Mouse (Mus musculus) MEL (cell line): ENCODE data around the gene E2f3. TPM values are rescaled to one million over a fixed set of nuclear protein-coding genes. Genes with fewer than 3 reads are reported as not detected.
A peak's percentile ranks its signal among the peaks of the same experiment; 100 is the strongest.

ENCODE experiments used
- DNase-seq: peaks from one replicate; pipeline ENCODE4 v3.0.0; 2011; ENCODE audit warnings: low read depth, low spot score
- H3K27ac ChIP-seq: 2 replicates; pipeline ENCODE4 v1.5.1; 2012; ENCODE audit warnings: low read depth, mild to moderate bottlenecking, control low read depth, low read length, moderate library complexity; ENCODE audit not compliant: control insufficient read depth
- H3K27me3 ChIP-seq, 2 experiments: fragments of 150-350 bp in 1 of 2; sonication (generic) in 1 of 2; 2 replicates each; pipeline ENCODE4 v1.6.1; 2012; ENCODE audit warnings: low read length in 2 of 2, mild to moderate bottlenecking in 2 of 2, improper control_type of control experiment in 1 of 2, moderate library complexity in 1 of 2; ENCODE audit not compliant: insufficient read depth in 2 of 2, control insufficient read depth in 1 of 2
- H3K36me3 ChIP-seq, 2 experiments: 2 replicates each; pipeline ENCODE4 v1.6.1; 2012 to 2014; ENCODE audit warnings: low read length in 2 of 2, improper control_type of control experiment in 1 of 2, inconsistent platforms in 1 of 2, mild to moderate bottlenecking in 1 of 2; ENCODE audit not compliant: insufficient read depth in 2 of 2, control insufficient read depth in 1 of 2
- H3K4me1 ChIP-seq, 2 experiments: fragments of 150-350 bp in 1 of 2; sonication (generic) in 1 of 2; 2 replicates each; pipeline ENCODE4 v1.6.1; 2012; ENCODE audit warnings: low read length in 2 of 2, improper control_type of control experiment in 1 of 2, mild to moderate bottlenecking in 1 of 2; ENCODE audit not compliant: insufficient read depth in 2 of 2, control insufficient read depth in 1 of 2
- H3K4me3 ChIP-seq, 2 experiments: fragments of 150-350 bp in 1 of 2; sonication (generic) in 1 of 2; 2 replicates each; pipeline ENCODE4 v1.5.1; 2012; ENCODE audit warnings: low read depth in 2 of 2, low read length in 2 of 2, mild to moderate bottlenecking in 2 of 2, moderate library complexity in 2 of 2, control low read depth in 1 of 2, improper control_type of control experiment in 1 of 2; ENCODE audit not compliant: control insufficient read depth in 1 of 2, insufficient read depth in 1 of 2
- H3K79me2 ChIP-seq: 2 replicates; pipeline ENCODE4 v1.6.1; 2012; ENCODE audit warnings: mild to moderate bottlenecking, low read length, moderate library complexity; ENCODE audit not compliant: control insufficient read depth, poor library complexity, insufficient read depth
- H3K9ac ChIP-seq: 2 replicates; pipeline ENCODE4 v1.6.1; 2012; ENCODE audit warnings: low read depth, mild to moderate bottlenecking, control low read depth, low read length, moderate library complexity; ENCODE audit not compliant: control insufficient read depth, poor library complexity, severe bottlenecking
- H3K9me3 ChIP-seq: fragments of 150-350 bp; sonication (generic); replicated peaks from 2 replicates; pipeline ENCODE4 v1.6.1; 2012; ENCODE audit warnings: mild to moderate bottlenecking, low read length, improper control_type of control experiment, moderate library complexity; ENCODE audit not compliant: insufficient read depth
- BHLHE40 ChIP-seq: IDR thresholded peaks from 2 replicates; pipeline ENCODE4 v1.6.1; 2012; ENCODE audit warnings: low read depth, mild to moderate bottlenecking, inconsistent platforms, low read length, improper control_type of control experiment, borderline replicate concordance
- CHD1 ChIP-seq: IDR thresholded peaks from 2 replicates; pipeline ENCODE4 v1.6.1; 2012; ENCODE audit warnings: low read depth, mild to moderate bottlenecking, inconsistent platforms, low read length, improper control_type of control experiment
- CHD2 ChIP-seq: IDR thresholded peaks from 2 replicates; pipeline ENCODE4 v1.6.1; 2011; ENCODE audit warnings: low read length, improper control_type of control experiment
- CTCF ChIP-seq, 3 experiments: IDR thresholded peaks in 2 of 3; conservative IDR thresholded peaks in 1 of 3; 2 replicates each; pipeline ENCODE4 v1.5.1; 2011 to 2012; ENCODE audit warnings: low read length in 3 of 3, low read depth in 2 of 3, mild to moderate bottlenecking in 2 of 3, improper control_type of control experiment in 1 of 3, inconsistent platforms in 1 of 3, mixed read lengths in 1 of 3, moderate library complexity in 1 of 3; ENCODE audit not compliant: control insufficient read depth in 1 of 3, insufficient read depth in 1 of 3, poor library complexity in 1 of 3, severe bottlenecking in 1 of 3
- E2F4 ChIP-seq: IDR thresholded peaks from 2 replicates; pipeline ENCODE4 v1.6.1; 2011; ENCODE audit warnings: low read depth, low read length, improper control_type of control experiment, borderline replicate concordance
- ELF1 ChIP-seq: IDR thresholded peaks from 2 replicates; pipeline ENCODE4 v1.6.1; 2014; ENCODE audit warnings: low read depth, mild to moderate bottlenecking, inconsistent platforms, low read length, improper control_type of control experiment, moderate library complexity
- ETS1 ChIP-seq: IDR thresholded peaks from 2 replicates; pipeline ENCODE4 v1.6.1; 2012; ENCODE audit warnings: low read depth, mild to moderate bottlenecking, inconsistent platforms, low read length, improper control_type of control experiment, moderate library complexity
- GABPA ChIP-seq: IDR thresholded peaks from 2 replicates; pipeline ENCODE4 v1.6.1; 2012; ENCODE audit warnings: low read depth, mild to moderate bottlenecking, inconsistent platforms, low read length, improper control_type of control experiment, moderate library complexity
- GATA1 ChIP-seq: IDR thresholded peaks from 2 replicates; pipeline ENCODE4 v1.6.1; 2011; ENCODE audit warnings: low read depth, low read length, improper control_type of control experiment
- HCFC1 ChIP-seq: IDR thresholded peaks from 2 replicates; pipeline ENCODE4 v1.6.1; 2012; ENCODE audit warnings: low read depth, mild to moderate bottlenecking, inconsistent platforms, low read length, improper control_type of control experiment, moderate library complexity
- JUND ChIP-seq: IDR thresholded peaks from 2 replicates; pipeline ENCODE4 v1.6.1; 2011; ENCODE audit warnings: low read depth, mild to moderate bottlenecking, improper control_type of control experiment, low read length
- KAT2A ChIP-seq: conservative IDR thresholded peaks from 2 replicates; pipeline ENCODE4 v1.6.1; 2012; ENCODE audit warnings: low read depth, low read length, improper control_type of control experiment, inconsistent platforms
- MAFK ChIP-seq: IDR thresholded peaks from 2 replicates; pipeline ENCODE4 v1.6.1; 2011; ENCODE audit warnings: low read depth, mild to moderate bottlenecking, low read length, improper control_type of control experiment, borderline replicate concordance
- MAX ChIP-seq: IDR thresholded peaks from 2 replicates; pipeline ENCODE4 v1.6.1; 2011; ENCODE audit warnings: low read length, improper control_type of control experiment
- MEF2A ChIP-seq: IDR thresholded peaks from 2 replicates; pipeline ENCODE4 v1.6.1; 2014; ENCODE audit warnings: low read depth, mild to moderate bottlenecking, inconsistent platforms, low read length, improper control_type of control experiment; ENCODE audit not compliant: poor library complexity, insufficient replicate concordance, severe bottlenecking; ENCODE audit errors: extremely low read depth
- MXI1 ChIP-seq: IDR thresholded peaks from 2 replicates; pipeline ENCODE4 v1.6.1; 2011; ENCODE audit warnings: mild to moderate bottlenecking, low read depth, low read length, improper control_type of control experiment
- MYB ChIP-seq: IDR thresholded peaks from 2 replicates; pipeline ENCODE4 v1.6.1; 2011; ENCODE audit warnings: mild to moderate bottlenecking, low read depth, low read length, improper control_type of control experiment
- MYC ChIP-seq: IDR thresholded peaks from 2 replicates; pipeline ENCODE4 v1.6.1; 2011; ENCODE audit warnings: low read depth, mild to moderate bottlenecking, low read length, improper control_type of control experiment, moderate library complexity
- NELFE ChIP-seq: IDR thresholded peaks from 2 replicates; pipeline ENCODE4 v1.6.1; 2011; ENCODE audit warnings: low read depth, low read length, improper control_type of control experiment
- NRF1 ChIP-seq: IDR thresholded peaks from 2 replicates; pipeline ENCODE4 v1.6.1; 2014; ENCODE audit warnings: low read depth, mild to moderate bottlenecking, inconsistent platforms, low read length, improper control_type of control experiment, moderate library complexity; ENCODE audit not compliant: poor library complexity, insufficient read depth, severe bottlenecking
- POLR2A ChIP-seq, 2 experiments: IDR thresholded peaks; 2 replicates each; pipeline ENCODE4 v1.6.1; 2011 to 2012; ENCODE audit warnings: low read length in 2 of 2, mild to moderate bottlenecking in 2 of 2, control low read depth in 1 of 2, improper control_type of control experiment in 1 of 2, low read depth in 1 of 2, moderate library complexity in 1 of 2; ENCODE audit not compliant: control insufficient read depth in 1 of 2, insufficient read depth in 1 of 2, poor library complexity in 1 of 2
- POLR2AphosphoS2 ChIP-seq: IDR thresholded peaks from 2 replicates; pipeline ENCODE4 v1.6.1; 2011; ENCODE audit warnings: low read length, improper control_type of control experiment
- POLR2AphosphoS5 ChIP-seq: IDR thresholded peaks from 2 replicates; pipeline ENCODE4 v1.6.1; 2012; ENCODE audit warnings: low read depth, borderline replicate concordance, mild to moderate bottlenecking, inconsistent platforms, low read length, moderate library complexity, mixed read lengths
- RAD21 ChIP-seq: IDR thresholded peaks from 2 replicates; pipeline ENCODE4 v1.6.1; 2011; ENCODE audit warnings: mild to moderate bottlenecking, low read depth, low read length, improper control_type of control experiment
- RCOR1 ChIP-seq: IDR thresholded peaks from 2 replicates; pipeline ENCODE4 v1.6.1; 2012; ENCODE audit warnings: low read depth, mild to moderate bottlenecking, inconsistent platforms, low read length, improper control_type of control experiment
- SIN3A ChIP-seq: IDR thresholded peaks from 2 replicates; pipeline ENCODE4 v1.6.1; 2012; ENCODE audit warnings: low read length, improper control_type of control experiment, inconsistent platforms
- SMC3 ChIP-seq: IDR thresholded peaks from 2 replicates; pipeline ENCODE4 v1.6.1; 2011; ENCODE audit warnings: low read depth, low read length, improper control_type of control experiment
- TAL1 ChIP-seq: IDR thresholded peaks from 2 replicates; pipeline ENCODE4 v1.6.1; 2012; ENCODE audit warnings: mild to moderate bottlenecking, inconsistent platforms, low read length, moderate library complexity, mixed read lengths
- TBP ChIP-seq: IDR thresholded peaks from 2 replicates; pipeline ENCODE4 v1.8.0; 2011; ENCODE audit warnings: low read depth, low read length, improper control_type of control experiment
- USF1 ChIP-seq: IDR thresholded peaks from 2 replicates; pipeline ENCODE4 v1.6.1; 2014; ENCODE audit warnings: low read depth, mild to moderate bottlenecking, inconsistent platforms, low read length, improper control_type of control experiment, moderate library complexity
- USF2 ChIP-seq, 2 experiments: IDR thresholded peaks; 2 replicates each; pipeline ENCODE4 v1.6.1; 2011 to 2012; ENCODE audit warnings: improper control_type of control experiment in 2 of 2, low read length in 2 of 2, borderline replicate concordance in 1 of 2, inconsistent platforms in 1 of 2, low read depth in 1 of 2, mild to moderate bottlenecking in 1 of 2; ENCODE audit not compliant: insufficient read depth in 1 of 2
- ZC3H11A ChIP-seq: IDR thresholded peaks from 2 replicates; pipeline ENCODE4 v1.6.1; 2012; ENCODE audit warnings: low read depth, mild to moderate bottlenecking, inconsistent platforms, low read length, improper control_type of control experiment
- ZKSCAN1 ChIP-seq: IDR thresholded peaks from 2 replicates; pipeline ENCODE4 v1.6.1; 2012; ENCODE audit warnings: low read depth, mild to moderate bottlenecking, inconsistent platforms, low read length, improper control_type of control experiment, moderate library complexity
- ZMIZ1 ChIP-seq: IDR thresholded peaks from 2 replicates; pipeline ENCODE4 v1.6.1; 2012; ENCODE audit warnings: low read depth, mild to moderate bottlenecking, inconsistent platforms, low read length, improper control_type of control experiment, moderate library complexity
- ZNF384 ChIP-seq: IDR thresholded peaks from 2 replicates; pipeline ENCODE4 v1.6.1; 2012; ENCODE audit warnings: low read depth, mild to moderate bottlenecking, inconsistent platforms, low read length, improper control_type of control experiment
- polyA plus RNA-seq, 2 experiments: library from polyadenylated mRNA; stranded (reverse) in 1 of 2; unstranded in 1 of 2; fragments of >175 nt in 1 of 2; fragments of >200 nt in 1 of 2; gene quantifications; 2 replicates each; pipeline versions ENCODE4 v1.2.1 to v1.2.4; 2012; ENCODE audit warnings: low replicate concordance in 2 of 2, low read depth in 1 of 2; ENCODE audit not compliant: insufficient read length in 2 of 2, insufficient read depth in 1 of 2, missing spikeins in 1 of 2
- total RNA-seq: library from RNA; depleted of rRNA; stranded (reverse); fragments of 300-350 nt; gene quantifications from 2 replicates; pipeline ENCODE4 v1.2.3, GENCODE M21; 2012; rRNA removed

Gene E2f3
- 12.4 and 12.8 TPM in 2 replicates for total RNA-seq
- polyA plus RNA-seq = 10 to 100 TPM in 1 of 2 experiments, not detected in 1; 20.0 TPM

DNA sequence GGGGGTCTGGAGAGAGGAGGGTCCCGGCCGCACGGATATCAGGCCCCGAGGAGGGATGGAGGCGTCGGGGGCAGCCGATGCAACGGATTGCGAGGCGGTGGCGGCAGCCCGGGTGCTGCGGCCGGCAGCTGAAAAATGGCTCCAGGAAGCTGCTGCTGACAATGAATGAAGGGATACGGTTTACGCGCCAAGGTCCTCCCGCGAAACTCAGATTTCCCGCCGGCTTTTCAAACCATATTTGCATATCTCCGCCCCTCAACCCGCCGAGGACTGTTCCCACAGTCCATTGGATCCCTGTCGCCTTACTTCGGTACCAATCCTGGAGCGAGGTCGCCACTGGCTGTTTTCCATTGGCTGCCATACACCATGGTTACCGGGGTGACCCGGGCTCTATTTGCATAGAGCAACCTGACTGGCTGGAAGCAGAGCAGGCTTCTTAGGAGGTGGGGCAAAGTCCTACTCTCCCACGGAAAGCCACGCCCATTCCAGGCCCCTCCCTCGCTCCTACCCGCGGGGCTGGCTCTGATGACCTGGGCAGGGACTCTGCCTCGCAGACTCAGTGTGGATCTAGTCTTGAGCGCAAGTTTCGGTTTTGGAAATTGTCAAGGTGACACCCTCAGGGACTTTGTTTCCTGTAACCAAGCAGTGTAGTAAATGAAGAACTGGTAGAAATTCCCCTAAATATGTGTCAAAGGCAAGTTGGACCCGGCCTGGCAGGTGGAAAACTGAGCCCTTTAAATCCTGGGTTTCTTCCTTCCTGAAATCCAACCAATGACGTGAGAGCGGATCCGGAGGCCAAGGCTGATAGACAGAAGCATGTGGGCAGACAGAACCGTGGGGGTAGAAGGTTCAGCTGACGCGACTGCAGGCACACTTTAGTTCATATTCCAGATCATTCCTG lies at the start of gene E2f3:
TSS of gene E2f3 (minus strand) at position 209 of the 901 bp plus-strand sequence.
- peaks cover 9 to 10% of the 10 kb centered on the region in 2 experiments for H3K4me1 ChIP-seq
- H3K4me3 ChIP-seq = peak within 1 kb of the TSS; percentile 96 to 99
- peak; percentile 99 for DNase-seq
- H3K36me3 ChIP-seq = peaks cover 0 to 16% of the 10 kb centered on the region in 2 experiments; a peak in 3 of 4 replicates
- peaks cover 43% of the 10 kb centered on the region for H3K79me2 ChIP-seq
- H3K9ac ChIP-seq = peak within 1 kb of the TSS; percentile 100
- H3K27me3 ChIP-seq = no peaks in the 10 kb centered on the region
- H3K27ac ChIP-seq = peak within 1 kb of the TSS; percentile 95
- H3K9me3 ChIP-seq = no peaks in the 10 kb centered on the region
- TF ChIP-seq JUND (no peak), CHD2 (no peak), CHD1 (no peak), SIN3A (peak; percentile 96), ELF1 (peak; percentile 54), ZC3H11A (no peak), MEF2A (no peak), POLR2A (IDR thresholded peaks at IDR 0.05; ENCODE audit: control insufficient read depth in 1 of 2, insufficient read depth in 1 of 2, low read depth in 1 of 2, low read length in 2 of 2, poor library complexity in 1 of 2) (peak; percentile 43 to 85), ZNF384 (no peak), E2F4 (peak; percentile 100), HCFC1 (peak; percentile 70), MYB (no peak), TBP (peak; percentile 90), MAX (peak; percentile 84), CTCF (IDR thresholded peaks at IDR 0.05 in 2 of 3, conservative IDR thresholded peaks at IDR 0.05 in 1 of 3; ENCODE audit: control insufficient read depth in 1 of 3, insufficient read depth in 1 of 3, low read depth in 2 of 3, low read length in 3 of 3, poor library complexity in 1 of 3, severe bottlenecking in 1 of 3) (no peak), ETS1 (peak; percentile 65), POLR2AphosphoS2 (peak; percentile 63; the same call in 1 of the 2 replicates), MYC (peak; percentile 86; the same call in 1 of the 2 replicates), MXI1 (peak; percentile 97), BHLHE40 (no peak), ZMIZ1 (peak; percentile 90), GABPA (no peak), KAT2A (peak; percentile 16; the same call in 1 of the 2 replicates), RAD21 (no peak), NRF1 (peak; percentile 41; the same call in 1 of the 2 replicates), MAFK (no peak), POLR2AphosphoS5 (peak; percentile 49; the same call in 1 of the 2 replicates), RCOR1 (no peak), GATA1 (0 out of 2 replicates have a peak, but pooled peaks have one; percentile 12), TAL1 (no peak), USF1 (0 out of 2 replicates have a peak, but pooled peaks have one; percentile 8), ZKSCAN1 (no peak), SMC3 (no peak), USF2 (IDR thresholded peaks at IDR 0.05; ENCODE audit: borderline replicate concordance in 1 of 2, insufficient read depth in 1 of 2, low read depth in 1 of 2, low read length in 2 of 2) (no peak), NELFE (peak; percentile 91)
